Mouse (Mus musculus): Measurements from ENCODE around the gene Arl2bp. TPM values are rescaled to one million over a fixed set of nuclear protein-coding genes. Genes with fewer than 3 reads are reported as not detected.

Gene Arl2bp
- polyA plus RNA-seq, 1 experiment from 2014 or later, result 190 TPM

DNA sequence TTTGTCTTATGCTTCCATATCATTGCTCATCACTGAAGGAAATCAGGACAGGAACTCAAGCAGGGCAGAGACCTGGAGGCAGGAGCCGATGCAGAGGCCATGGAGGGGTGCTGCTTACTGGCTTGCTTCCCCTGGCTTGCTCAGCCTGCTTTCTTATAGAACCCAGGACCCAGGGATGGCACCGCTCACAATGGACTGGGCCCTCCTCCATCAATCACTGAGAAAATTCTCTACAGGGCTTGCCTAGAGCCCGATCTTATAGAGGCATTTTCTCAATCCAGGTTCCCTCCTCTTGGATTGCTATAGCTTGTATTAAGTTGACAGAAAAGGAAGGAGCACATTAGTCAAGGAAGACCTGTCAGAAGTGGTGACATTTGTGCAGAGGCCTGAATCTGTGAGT lies 30.2 kb downstream of the Arl2bp start:
- no peak for ATAC-seq (replicated peaks)
- peaks cover 50% of the 10 kb centered on the region for H3K27me3 ChIP-seq (replicated peaks)
- H3K4me2 ChIP-seq, result peak overlapping the region; percentile 79
- no peaks in the 10 kb centered on the region for H3K36me3 ChIP-seq (replicated peaks)
- WGBS, result 69% methylated on average over 3 of the region's 3 CpGs
- H3K27ac ChIP-seq, result no peak overlapping the region
- peak overlapping the region; percentile 45; the same call in 1 of the 2 replicates for H3K4me3 ChIP-seq
- no peaks in the 10 kb centered on the region for H3K9me3 ChIP-seq
- H3K9ac ChIP-seq, result no peak overlapping the region
- peaks cover 25% of the 10 kb centered on the region for H3K4me1 ChIP-seq

DNA sequence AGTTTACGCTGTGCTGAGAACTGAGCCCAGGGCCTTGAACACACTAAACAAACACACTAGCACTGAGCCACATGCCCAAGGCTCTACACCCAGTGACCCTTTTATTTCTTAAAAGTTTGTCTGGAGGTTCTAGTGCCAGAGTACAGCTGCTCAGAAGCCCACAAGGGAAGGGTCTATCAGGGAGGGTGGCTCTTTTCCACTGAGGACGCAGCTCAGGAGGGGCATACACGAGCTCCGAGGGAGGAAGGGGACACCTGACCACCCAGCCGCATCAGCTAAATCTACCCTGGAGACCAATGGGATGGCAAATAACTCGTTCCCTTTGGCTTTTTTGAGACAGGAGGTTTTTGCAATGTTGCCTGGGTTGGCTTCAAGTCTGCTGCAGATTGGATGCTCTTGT lies 31.6 kb downstream of the Arl2bp start:
- Histone ChIP-seq H3K27ac (no peak overlapping the region), H3K4me1 (peaks cover 25% of the 10 kb centered on the region), H3K4me2 (no peak overlapping the region), H3K9ac (no peak overlapping the region), H3K9me3 (no peaks in the 10 kb centered on the region), H3K27me3 (replicated peaks) (peaks cover 45% of the 10 kb centered on the region), H3K36me3 (replicated peaks) (no peaks in the 10 kb centered on the region), H3K4me3 (no peak overlapping the region)
- no peak for ATAC-seq (replicated peaks)
- WGBS, result 84% methylated on average over 6 of the region's 6 CpGs

DNA sequence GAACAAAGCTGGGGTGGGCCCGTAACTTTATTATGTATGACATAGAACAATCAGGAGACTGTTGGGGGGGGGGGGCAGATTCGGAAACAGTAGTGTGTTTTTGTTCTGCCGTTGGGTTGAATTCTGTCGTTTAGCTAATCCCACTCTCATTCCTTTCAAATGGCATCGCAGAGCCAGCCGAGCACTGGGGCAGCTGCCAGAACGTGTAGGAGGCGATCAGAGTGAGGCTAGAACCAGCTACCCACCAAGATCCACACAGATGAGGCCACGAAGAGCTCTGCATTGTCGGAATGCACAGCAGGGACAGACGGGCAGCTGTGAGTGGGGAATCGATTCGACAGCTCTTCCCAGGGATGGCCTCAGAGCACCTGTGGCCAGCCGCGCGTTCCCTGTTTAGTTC lies 33.0 kb downstream of the Arl2bp start:
- H3K9me3 ChIP-seq, result no peaks in the 10 kb centered on the region
- H3K4me1 ChIP-seq, result peaks cover 21% of the 10 kb centered on the region
- H3K27ac ChIP-seq, result no peak overlapping the region
- WGBS, result 49% methylated on average over 16 of the region's 16 CpGs
- H3K36me3 ChIP-seq (replicated peaks), result no peaks in the 10 kb centered on the region
- H3K4me3 ChIP-seq, result no peak overlapping the region
- peaks cover 34% of the 10 kb centered on the region for H3K27me3 ChIP-seq (replicated peaks)
- no peak overlapping the region for H3K9ac ChIP-seq
- ATAC-seq (replicated peaks), result no peak
- H3K4me2 ChIP-seq, result no peak overlapping the region

DNA sequence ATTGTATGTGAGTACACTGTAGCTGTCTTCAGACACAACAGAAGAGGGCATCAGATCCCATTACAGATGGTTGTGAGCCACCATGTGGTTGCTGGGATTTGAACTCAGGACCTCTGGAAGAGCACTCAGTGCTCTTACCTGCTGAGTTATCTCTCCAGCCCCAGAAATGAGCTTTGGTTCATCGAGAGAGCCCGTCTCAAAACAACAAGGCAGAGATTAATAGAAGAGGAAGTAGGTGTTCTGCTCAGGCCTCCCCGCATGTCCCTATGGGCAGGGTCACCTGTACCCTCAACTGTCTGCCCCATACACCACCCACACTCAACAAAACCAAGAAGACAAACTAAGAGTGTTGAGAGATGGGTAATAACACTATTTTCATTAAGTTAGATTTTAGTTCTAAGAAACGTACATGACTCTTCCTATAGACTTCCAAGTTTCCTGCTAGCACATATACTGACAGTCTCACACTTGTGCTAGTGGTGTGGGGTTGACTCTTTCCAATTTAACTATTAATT lies 34.1 kb downstream of the Arl2bp start:
- no peak for ATAC-seq (replicated peaks)
- H3K9ac ChIP-seq, result no peak overlapping the region
- no peaks in the 10 kb centered on the region for H3K9me3 ChIP-seq
- H3K27me3 ChIP-seq (replicated peaks), result peaks cover 24% of the 10 kb centered on the region
- WGBS, result 88% methylated on average over 4 of the region's 4 CpGs
- no peak overlapping the region for H3K4me3 ChIP-seq
- H3K4me2 ChIP-seq, result no peak overlapping the region
- no peak overlapping the region for H3K27ac ChIP-seq
- H3K36me3 ChIP-seq (replicated peaks), result no peaks in the 10 kb centered on the region
- peaks cover 10% of the 10 kb centered on the region for H3K4me1 ChIP-seq

GRCm38 (mm10) chr8:94702156-94702555 lies 35.8 kb downstream of the Arl2bp start:
- peaks cover 7% of the 10 kb centered on the region for H3K27me3 ChIP-seq (replicated peaks)
- H3K4me3 ChIP-seq, result no peak overlapping the region
- no peaks in the 10 kb centered on the region for H3K9me3 ChIP-seq
- WGBS, result 76% methylated on average over 3 of the region's 3 CpGs
- H3K4me1 ChIP-seq, result 0 out of 2 replicates have a peak, but pooled peaks cover 3% of the 10 kb centered on the region
- H3K9ac ChIP-seq, result no peak overlapping the region
- H3K27ac ChIP-seq, result 0 out of 2 replicates have a peak overlapping the region, but pooled peaks have one; percentile 82
- no peak for ATAC-seq (replicated peaks)
- no peaks in the 10 kb centered on the region for H3K36me3 ChIP-seq (replicated peaks)
- no peak overlapping the region; the same call in 1 of the 2 replicates for H3K4me2 ChIP-seq

GRCm38 (mm10) chr8:94702844-94703813 lies 36.7 kb downstream of the Arl2bp start:
- peak overlapping the region; percentile 46 for H3K4me2 ChIP-seq
- peak; percentile 89 for ATAC-seq (replicated peaks)
- peak overlapping the region; percentile 42 for H3K9ac ChIP-seq
- no peaks in the 10 kb centered on the region for H3K9me3 ChIP-seq
- 0 out of 2 replicates have a peak, but pooled peaks cover under 1% of the 10 kb centered on the region for H3K27me3 ChIP-seq (replicated peaks)
- H3K4me1 ChIP-seq, result 0 out of 2 replicates have a peak, but pooled peaks cover 3% of the 10 kb centered on the region
- peak overlapping the region; percentile 82 for H3K27ac ChIP-seq
- under 1% methylated on average over 35 of the region's 35 CpGs for WGBS
- H3K4me3 ChIP-seq, result peak overlapping the region; percentile 46
- no peaks in the 10 kb centered on the region for H3K36me3 ChIP-seq (replicated peaks)

- H3K9me3 ChIP-seq, result no peaks in the 10 kb centered on the region
- WGBS, result under 1% methylated on average over 35 of the region's 35 CpGs
- peak overlapping the region; percentile 88 for H3K27ac ChIP-seq
- 0 out of 2 replicates have a peak, but pooled peaks cover 3% of the 10 kb centered on the region for H3K4me1 ChIP-seq
- ATAC-seq (replicated peaks), result peak; percentile 94
- peak overlapping the region; percentile 53 for H3K4me3 ChIP-seq
- peak overlapping the region; percentile 63 for H3K4me2 ChIP-seq
- H3K9ac ChIP-seq, result peak overlapping the region; percentile 59
- H3K36me3 ChIP-seq (replicated peaks), result no peaks in the 10 kb centered on the region
- H3K27me3 ChIP-seq (replicated peaks), result no peaks in the 10 kb centered on the region
Observed at GRCm38 (mm10) chr8:94703972-94704668, 37.7 kb downstream of the Arl2bp start.

GRCm38 (mm10) chr8:94704669-94704984 lies 38.2 kb downstream of the Arl2bp start:
- H3K4me1 ChIP-seq, result 0 out of 2 replicates have a peak, but pooled peaks cover 3% of the 10 kb centered on the region
- ATAC-seq (replicated peaks), result no peak
- H3K27me3 ChIP-seq (replicated peaks), result no peaks in the 10 kb centered on the region
- peak overlapping the region; percentile 63 for H3K4me2 ChIP-seq
- peak overlapping the region; percentile 53 for H3K4me3 ChIP-seq
- no peaks in the 10 kb centered on the region for H3K9me3 ChIP-seq
- WGBS, result 16% methylated on average over 9 of the region's 9 CpGs
- H3K27ac ChIP-seq, result peak overlapping the region; percentile 88
- no peaks in the 10 kb centered on the region for H3K36me3 ChIP-seq (replicated peaks)
- H3K9ac ChIP-seq, result peak overlapping the region; percentile 59

DNA sequence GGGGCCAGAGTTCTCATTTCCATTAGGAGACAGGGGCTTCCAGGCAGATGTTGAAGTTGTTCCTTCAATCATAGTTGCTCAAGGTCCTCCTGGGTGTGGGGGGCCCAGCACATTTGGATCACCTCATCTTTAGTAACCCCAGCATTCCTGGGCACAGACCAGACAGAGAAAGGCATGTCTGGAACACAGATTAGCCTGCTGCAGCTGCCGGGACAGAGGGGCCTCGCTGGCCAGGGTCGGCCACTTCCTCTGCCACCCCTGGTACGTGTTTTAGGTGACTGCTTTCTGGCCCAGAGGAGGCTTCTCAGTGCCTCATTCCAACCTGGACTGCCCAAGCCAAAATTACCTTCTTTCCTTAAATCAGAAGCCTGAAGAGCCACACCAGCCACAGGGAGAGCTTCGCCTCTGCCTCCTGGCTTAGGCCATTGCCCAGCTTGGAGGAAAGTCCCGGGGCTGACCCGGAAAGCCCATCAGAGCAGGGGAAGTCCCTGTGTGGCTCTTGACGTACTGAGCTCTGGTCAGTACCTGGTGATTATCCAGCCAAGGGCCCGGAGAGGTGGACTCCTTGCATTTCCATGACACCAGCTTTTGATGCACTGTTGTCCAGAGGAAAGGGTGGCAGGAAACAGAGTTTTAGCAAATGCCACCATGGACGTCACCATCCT lies 39.3 kb downstream of the Arl2bp start:
- Histone ChIP-seq H3K4me2 (no peak overlapping the region), H3K27ac (no peak overlapping the region), H3K4me3 (no peak overlapping the region), H3K4me1 (0 out of 2 replicates have a peak, but pooled peaks cover 3% of the 10 kb centered on the region), H3K9me3 (no peaks in the 10 kb centered on the region), H3K36me3 (replicated peaks) (no peaks in the 10 kb centered on the region), H3K27me3 (replicated peaks) (no peaks in the 10 kb centered on the region), H3K9ac (no peak overlapping the region)
- 83% methylated on average over 10 of the region's 10 CpGs for WGBS
- ATAC-seq (replicated peaks), result no peak

DNA sequence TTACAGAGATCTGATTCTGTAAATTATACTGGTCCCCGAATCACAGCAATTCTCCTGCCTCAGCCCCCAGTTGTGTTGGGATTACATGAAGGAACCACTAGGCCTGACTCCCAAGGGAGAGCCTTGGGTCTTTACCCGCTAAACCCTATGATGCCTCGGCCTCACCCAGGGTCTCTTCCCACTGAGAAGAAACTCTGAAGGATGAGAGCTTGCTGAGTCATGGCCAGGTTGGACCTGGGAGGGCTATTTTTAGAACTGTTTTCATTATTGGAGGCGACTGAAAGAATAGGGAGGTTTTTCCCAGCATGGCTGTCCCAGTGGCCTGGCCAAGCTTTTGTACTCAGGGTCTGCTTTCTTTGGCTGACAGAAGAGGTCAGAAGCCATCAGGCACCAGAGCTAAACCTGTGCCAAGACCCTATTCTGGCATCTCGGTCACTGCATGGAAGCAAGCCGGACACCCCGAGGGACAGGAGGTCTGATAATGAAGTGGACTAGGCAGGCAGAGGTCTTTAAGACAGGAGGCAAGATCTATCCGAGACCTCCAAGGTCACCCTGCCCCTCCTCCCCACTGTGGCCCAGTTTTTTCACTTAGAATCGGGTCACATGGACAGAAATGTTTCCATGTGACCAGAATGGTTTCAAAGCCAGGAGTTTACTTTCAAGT lies 40.5 kb downstream of the Arl2bp start:
- H3K9me3 ChIP-seq, result no peaks in the 10 kb centered on the region

DNA sequence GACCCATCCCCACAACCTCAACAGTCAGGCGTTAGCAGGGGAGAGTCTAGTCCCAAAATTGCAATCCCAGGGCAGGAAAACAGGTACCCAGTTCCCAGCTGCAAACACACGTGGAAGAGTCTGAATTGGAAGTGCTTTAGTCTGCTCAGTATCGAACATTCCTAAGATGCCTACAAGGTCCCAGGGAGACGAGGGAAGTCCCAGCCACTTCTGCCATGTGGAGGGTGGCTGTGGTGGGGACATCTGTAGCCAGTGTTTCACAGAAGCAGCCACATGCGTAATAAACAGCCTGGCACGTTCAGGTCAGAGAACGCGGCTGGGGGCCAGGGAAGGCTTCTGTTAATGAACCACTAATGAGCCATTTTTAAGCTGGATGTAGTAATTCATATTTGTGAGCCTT lies 43.9 kb downstream of the Arl2bp start:
- no peak overlapping the region for H3K4me3 ChIP-seq
- H3K27ac ChIP-seq, result no peak overlapping the region
- H3K4me2 ChIP-seq, result no peak overlapping the region
- no peak overlapping the region for H3K9ac ChIP-seq
- no peaks in the 10 kb centered on the region for H3K27me3 ChIP-seq (replicated peaks)
- WGBS, result 56% methylated on average over 8 of the region's 8 CpGs
- no peaks in the 10 kb centered on the region for H3K9me3 ChIP-seq
- ATAC-seq (replicated peaks), result no peak
- H3K36me3 ChIP-seq (replicated peaks), result no peaks in the 10 kb centered on the region
- 0 out of 2 replicates have a peak, but pooled peaks cover 3% of the 10 kb centered on the region for H3K4me1 ChIP-seq

More for the DNA sequence above, 40.5 kb downstream of the Arl2bp start:
- 74% methylated on average over 9 of the region's 9 CpGs for WGBS
- Histone ChIP-seq H3K9ac (no peak overlapping the region), H3K4me1 (0 out of 2 replicates have a peak, but pooled peaks cover 3% of the 10 kb centered on the region), H3K27ac (no peak overlapping the region), H3K36me3 (replicated peaks) (no peaks in the 10 kb centered on the region), H3K4me3 (no peak overlapping the region), H3K27me3 (replicated peaks) (no peaks in the 10 kb centered on the region), H3K4me2 (no peak overlapping the region)
- no peak for ATAC-seq (replicated peaks)
